Mouse (Mus musculus) left cerebral cortex, adult 18-20 months (tissue): ENCODE measurements around the gene Lrmda. TPM values are rescaled to one million over a fixed set of nuclear protein-coding genes. Genes with fewer than 3 reads are reported as not detected.

ENCODE experiments used
- DNase-seq, 2 experiments: peaks; one replicate each; pipeline ENCODE4 v3.0.0; 2021 to 2022; ENCODE audit warnings: low spot score in 2 of 2, mixed read lengths in 1 of 2
- total RNA-seq, 2 experiments: library from RNA; stranded (reverse); gene quantifications; 2 replicates each; pipeline ENCODE4 v1.2.3; 2021

Gene Lrmda
- total RNA-seq, 2 experiments from 2014 or later: 1.4 to 1.7 TPM

DNA sequence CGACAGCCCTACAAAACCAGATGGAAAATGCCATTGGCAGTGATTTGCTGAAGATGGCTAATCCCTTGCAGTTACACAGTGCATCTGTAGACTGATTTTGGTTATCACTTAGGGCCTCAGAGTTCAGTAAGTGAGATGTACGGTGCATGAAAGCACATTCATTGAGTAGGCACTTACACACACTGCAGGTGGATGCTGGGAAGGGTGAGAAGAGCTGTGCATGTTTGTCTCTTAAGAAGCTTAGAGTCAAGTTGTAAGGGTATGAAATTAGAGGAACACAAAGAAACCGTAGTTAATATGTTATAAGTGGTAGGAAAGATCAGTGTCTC lies 798.7 kb downstream of the Lrmda start:
- no peak for DNase-seq

DNA sequence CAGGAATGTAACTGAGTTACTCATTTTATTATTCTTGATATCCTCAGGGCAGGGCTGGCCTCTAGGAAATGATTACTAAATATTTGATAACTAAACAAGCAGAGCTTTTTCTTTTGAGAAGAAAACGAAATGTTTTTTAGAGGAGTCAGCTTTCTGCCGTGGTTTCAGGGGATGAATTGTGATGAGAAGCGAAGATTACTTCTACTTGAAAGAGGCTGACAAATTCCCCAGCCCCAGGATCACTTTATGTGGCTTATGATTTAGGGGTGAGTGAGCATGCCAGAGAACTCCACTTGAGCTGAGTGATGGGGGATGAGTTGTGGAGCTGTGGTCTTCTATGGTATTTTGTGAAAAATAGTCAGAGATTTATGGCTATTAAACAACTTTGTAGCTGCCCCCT lies 803.4 kb downstream of the Lrmda start:
- DNase-seq: no peak

DNA sequence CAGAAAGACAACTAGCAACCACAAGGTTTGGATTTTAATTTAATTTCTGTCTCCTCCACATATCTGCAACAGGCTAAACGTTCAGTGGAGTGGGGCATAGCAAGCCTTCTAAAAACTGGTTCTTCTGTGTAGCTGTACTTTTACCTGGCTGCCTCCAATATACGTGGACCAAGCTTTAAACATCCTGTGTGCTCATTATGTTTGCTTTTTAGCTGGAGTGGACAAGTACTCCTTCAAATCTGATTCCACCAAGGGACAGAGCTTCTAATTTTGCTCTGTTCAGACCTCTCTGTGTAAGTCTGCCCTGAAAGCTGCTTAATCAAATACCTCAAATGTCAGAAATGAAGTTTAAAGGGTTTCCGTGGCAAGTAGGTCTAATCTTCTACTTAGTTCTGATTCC lies 807.3 kb downstream of the Lrmda start:
- no peak for DNase-seq

DNA sequence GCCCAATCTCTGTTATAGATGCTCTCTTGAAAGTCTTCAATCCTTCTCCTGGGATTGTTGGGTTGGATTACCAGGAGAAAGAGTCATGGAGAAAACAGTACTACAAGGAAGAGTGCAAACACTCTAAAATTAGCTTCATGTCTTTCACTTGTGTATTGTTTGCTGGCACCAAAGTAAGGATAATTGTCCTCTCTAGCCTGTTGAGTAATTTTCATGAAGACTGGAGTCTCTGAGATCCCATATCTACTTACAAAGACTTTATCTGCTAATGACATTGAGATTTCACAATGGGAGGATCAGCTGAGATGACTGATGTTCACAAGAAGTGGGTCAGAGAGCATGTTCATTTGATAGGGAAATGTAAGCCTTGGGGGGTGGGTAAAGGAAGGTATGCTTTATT lies 817.5 kb downstream of the Lrmda start:
- no peak for DNase-seq

DNA sequence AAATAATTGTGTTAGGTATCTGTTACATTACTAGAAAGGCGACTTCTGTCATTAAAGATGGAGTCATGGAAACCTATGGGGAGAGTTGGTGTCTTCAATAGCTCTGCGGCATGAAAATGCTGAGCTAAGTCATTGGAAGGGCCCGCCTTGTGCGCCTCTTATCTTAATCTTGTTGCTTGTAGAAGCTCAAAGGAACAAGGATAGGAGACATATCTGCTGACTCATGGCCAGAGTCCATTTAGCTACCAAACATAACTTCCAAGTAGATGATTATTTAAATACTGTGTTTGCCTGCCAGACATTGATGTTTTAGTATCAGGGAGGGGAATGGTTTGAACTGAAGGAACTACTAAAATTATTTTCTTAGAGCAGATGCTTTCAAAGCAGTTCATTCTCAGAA lies 821.6 kb downstream of the Lrmda start:
- DNase-seq: no peak

DNA sequence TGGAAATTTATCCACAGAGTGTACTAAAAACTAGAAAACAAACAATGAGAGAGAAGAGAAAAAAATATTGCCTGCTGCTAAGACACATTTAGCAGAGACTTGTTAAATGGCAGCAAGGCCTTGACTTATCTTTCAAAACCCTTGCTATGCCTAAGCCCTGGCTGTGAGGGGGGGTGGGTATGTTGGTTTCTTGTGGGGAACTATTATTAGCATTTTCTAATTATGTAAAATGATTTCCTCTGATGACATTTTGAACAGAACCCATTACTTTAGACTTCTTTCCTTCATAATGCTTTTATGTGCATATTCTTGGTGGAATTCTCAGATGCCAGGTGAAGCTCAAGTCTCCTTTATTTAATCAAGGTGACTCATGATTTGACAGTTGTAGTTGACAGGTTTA lies 824.5 kb downstream of the Lrmda start:
- DNase-seq: no peak

DNA sequence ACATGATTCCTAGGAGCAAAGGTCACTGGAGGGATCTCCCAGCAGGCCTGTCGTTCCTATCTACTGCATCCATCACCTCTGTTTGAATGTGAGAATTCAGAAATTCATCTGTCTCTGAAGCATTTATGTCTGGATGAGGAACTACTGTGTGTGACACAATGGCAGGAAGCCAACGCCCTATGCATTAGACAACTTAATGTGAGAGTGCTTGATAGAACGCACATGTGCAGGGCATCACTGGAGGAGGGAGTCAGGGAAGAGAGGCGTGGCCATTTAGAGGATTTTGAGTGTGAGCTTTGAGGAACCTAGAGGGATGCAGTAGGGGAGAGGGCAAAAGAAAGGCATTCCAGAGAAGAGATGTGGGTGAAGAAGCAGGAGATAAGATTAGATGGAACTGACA lies 825.9 kb downstream of the Lrmda start:
- no peak for DNase-seq

DNA sequence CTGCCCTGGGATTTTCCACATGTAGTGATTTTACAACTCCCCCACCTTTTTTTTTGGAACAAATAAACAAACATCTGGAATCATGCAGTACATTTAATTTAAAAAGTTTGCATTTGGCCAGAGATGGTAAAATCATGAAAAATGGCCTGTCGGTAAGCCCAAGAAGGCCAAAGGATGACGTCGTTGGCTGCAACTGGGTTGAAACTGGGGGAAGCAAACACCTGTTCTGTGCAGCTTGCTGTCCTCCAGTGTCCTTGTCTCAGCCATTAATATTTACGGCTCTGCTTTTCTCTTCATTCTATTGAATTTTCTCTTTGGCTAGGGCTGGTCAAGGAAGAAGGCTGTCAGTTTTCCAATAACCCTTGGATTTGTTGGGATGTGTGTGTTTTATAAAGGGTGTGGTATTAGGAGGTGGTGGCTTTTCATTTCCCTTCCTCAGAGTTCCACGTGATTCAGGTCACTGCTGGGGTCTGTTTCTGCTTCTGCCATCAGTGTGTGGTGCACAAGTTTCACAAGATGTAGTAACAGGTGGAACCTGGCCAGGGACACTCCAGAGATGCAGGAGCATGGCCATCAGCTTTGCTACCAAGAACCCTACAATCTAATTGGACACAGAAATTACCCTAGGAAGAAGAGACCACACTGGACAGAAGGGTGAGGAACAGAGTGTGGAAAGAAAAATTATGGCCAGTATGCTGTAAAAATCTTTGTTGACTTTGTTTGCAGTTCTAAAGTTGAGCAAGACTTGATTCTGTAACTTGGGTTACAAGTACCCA lies 827.7 kb downstream of the Lrmda start:
- DNase-seq: no peak

DNA sequence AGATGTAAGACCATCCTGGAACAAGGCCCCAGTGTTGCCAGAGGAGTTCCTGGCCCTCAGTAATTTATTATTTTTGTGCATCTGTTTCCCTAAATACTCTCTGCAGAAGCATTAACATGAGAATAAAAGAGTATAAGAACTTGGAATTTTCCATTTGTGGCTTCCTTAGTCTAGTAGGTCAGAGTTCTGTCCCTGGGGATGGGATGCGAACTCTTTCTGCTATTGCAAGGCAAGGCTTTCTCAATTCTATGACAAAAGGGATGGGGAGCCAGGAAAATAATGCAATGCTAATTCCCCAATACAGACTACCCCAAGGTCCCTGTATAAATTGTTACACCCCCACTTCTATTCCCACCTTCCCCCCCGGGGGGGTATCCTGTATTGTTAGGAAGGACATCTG lies 829.6 kb downstream of the Lrmda start:
- DNase-seq: no peak

DNA sequence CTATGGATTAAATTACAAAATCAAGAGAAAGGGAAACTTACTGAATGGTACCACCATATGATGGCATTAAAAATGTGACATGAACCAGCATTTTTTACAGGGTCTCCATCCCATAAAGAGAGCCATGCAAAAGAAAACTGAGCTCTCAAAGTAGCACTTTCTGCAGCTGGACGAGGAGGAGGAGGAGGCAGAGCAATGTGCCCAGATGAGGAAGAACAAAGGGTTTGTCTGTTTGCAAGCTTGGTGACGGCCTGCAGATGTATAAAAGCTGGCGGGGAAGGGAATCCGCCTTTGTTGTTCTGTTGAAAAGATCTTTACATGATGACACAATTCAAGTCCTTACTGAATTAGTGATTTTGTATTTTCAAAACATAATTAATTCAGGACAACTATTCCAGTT lies 841.1 kb downstream of the Lrmda start:
- no peak for DNase-seq

DNA sequence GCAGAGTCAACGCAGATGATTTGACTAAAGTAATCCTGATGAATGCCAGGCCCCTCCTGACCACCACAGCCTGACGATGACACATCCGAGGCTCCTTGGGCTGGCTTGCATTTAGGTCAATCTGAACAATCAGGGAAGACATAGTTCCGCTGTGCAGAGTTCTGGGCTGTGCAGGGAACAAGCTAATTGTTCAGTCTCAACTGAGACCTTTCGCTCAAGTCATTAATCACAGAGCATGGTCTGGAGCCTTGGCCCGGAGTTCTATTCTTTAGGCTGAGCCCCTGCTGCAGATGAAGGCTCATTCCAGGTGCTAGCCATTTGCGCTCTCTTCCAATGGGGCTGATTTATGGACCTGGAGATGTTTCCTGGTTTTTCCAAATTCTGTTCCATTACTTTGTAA lies 844.6 kb downstream of the Lrmda start:
- no peak for DNase-seq

DNA sequence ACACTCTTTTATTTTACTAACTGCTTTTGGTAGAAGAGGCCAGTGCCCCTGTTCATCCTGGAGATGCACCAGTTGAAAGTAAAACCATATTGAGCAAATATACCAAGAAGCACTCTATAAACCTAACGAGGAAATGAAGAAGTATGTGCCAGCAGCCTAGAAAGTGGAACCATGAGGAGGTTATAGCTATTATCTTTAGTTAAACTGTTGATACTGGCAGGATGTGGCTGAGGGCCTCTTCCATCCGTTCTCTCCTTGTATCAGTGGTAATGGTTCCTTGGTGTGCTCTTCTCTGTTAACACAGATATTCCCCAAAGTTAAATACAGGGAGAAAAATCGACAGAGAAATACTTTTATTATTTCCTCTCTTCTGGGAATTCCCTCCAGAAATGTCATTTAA lies 855.1 kb downstream of the Lrmda start:
- DNase-seq: no peak

DNA sequence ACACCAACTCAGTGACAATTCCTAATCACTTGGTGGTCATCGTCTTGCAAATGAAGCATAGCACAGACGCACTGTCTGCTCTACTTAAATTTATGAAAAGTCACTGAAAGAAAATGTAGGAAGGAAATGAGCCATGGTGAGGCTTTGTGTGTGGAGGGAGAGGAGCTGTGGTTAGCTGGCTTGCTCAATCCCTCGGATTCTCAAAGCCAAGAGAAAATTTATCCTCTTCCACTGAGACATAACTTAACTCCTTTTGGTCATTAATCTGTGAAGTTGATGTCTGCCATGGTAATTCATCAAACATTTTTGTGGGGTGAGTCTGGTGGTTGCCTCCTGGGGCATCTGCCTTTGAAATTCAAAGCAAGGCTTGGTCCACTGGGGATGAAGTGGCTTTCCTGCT lies 867.7 kb downstream of the Lrmda start:
- DNase-seq: no peak

DNA sequence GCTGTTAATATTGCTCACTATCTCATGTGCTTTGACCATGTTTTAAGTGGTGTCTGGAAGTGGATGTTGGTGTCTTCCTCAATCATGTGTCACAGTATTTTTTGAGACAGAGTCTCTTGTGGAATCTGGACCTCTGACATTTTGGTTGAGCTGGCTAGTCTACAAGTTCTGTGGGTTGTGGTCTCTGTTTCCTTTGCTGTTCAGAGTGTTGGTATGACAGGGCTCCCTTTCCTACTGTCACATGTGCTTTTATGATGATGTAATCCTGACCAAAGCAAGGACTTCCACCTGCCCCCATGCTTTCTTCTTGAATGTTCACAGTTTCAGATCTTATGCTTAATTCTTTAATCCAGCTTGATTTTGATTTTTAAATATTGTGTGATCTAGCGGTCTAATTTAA lies 879.8 kb downstream of the Lrmda start:
- DNase-seq: no peak

DNA sequence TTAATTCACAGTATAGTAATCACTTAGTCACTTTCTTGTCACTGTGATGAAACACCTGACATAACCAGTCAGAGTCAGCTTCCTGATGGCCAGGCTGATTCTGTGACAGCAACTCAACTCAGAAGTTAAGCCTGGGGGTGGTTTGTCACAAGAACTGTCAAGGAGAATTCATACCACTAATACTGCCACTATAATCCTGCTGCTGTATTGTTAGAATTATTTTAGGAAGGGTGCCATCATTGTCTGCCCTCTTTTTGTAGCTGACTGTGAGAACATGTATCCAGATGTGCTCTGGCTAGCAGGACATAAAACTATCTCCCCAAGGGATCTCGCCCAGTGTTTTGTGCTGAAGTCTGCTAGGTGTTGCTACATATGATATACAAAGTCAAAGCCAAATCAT lies 882.6 kb downstream of the Lrmda start:
- DNase-seq: no peak

DNA sequence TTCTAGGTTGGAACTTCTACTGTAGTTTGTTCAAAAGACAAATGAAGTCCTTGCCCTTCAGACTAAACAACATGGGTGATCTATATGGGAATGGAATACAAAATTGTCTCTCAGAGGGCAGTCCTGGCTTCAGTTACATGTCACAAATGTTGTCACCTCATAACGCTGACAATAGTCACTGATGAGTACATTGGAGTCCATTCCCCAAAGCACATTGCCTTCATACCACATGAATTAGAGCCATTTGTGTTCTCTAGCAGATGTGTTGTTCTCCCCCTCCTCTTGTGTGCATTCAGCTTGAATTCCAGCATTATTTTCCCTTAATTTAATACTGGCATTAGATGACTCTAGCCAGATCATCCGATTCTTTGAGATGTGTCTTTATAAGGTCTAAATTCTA lies 883.4 kb downstream of the Lrmda start:
- DNase-seq: no peak

DNA sequence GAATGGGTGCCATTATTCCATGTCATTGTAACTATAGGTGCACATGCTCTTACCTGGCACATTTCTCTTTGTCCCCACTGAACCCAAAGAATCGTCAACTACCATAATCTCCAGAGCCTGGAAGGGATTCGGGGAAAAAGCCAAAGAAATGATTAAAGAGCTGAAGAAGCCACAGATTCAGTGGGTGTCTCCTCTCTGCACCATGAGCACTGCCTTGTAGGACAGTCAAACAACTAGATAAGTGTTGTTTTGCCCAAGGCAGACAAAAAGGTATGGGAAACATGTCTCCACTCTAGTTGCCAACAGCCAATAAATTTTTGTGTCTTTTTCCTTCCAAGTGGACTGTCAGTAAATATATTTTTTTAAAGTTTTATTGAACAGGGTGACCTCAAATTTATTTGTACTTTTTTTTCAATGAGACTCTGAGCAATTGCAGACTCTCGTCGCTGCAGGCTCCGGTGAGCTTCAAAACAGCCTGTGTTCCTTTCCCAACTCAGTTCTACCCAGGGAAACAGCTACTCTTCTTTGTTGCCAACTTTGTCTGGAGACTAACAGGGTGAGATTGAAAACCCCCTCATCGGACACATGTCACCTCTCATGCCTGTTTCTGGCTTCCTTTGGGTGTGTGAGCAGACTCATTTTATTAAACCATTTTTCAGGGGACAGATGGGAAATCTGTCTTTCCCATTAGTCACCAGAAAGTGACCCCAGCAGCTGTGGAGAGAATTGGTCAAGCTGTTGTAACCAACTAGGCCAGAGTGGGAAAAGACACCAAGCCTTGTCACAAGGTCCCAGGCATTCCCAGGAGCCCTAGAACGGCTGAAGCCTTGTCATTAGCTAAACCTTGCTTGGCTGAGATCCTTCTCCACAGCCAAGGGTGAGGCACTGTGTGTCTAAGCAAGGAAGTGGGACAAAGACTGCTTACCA lies 886.5 kb downstream of the Lrmda start:
- DNase-seq: no peak

DNA sequence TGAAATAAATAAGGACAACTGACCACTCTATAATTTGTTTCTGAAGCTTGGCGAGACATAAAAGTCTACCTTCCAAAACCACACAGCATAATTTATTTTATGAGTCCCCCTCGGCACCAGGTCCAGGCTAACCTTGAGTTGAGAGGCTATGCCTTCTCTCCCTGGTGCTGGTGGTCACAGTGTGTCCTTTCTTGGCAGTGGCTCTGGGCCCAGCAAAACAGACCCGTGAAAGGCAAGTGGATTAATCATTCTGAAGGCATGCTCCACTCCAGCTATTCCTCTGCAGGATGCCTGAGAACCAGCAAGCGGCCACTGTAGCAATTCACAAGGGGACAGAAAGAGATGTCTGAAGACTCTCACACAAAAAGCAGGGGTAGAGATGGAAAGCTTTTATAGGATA lies 887.2 kb downstream of the Lrmda start:
- peak in 1 of 2 experiments; percentile 6 for DNase-seq

DNA sequence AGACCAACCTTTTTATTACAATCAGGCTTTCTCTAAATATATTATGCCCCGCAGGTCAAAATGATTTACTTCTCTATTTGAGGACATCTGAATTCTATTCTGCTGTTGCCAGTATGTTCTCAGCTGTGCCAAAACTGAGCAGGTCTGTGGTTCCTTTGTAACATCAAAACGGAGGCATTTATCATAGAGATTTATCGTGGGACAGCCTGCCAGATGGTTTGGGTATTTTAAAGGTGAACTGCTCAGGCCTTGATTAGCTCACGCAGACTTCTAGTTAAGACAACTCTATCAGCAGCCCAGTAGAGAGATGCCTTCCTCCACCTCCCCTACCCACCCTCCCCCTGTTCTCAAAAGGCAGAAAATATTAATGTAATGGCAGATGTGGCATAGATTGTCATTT lies 887.7 kb downstream of the Lrmda start:
- DNase-seq: no peak

DNA sequence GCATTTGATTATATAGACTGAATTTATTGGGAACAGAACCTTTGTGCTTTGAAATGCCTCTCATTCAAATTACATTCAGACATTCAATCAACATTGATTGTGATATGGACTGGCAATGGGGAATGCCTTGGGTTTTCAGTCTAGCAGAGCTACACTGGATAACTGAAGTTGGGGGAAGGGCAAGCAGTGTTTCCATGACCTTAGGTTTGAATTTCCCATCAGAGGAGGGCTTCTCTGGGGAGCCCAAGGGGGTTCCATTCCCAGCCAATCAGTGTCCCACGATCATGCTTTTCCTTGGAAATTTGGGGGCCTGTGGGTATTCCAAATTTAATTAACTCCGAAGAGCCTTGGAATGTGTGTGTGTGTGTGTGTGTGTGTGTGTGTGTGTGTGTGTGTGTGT lies 888.5 kb downstream of the Lrmda start:
- DNase-seq: no peak

DNA sequence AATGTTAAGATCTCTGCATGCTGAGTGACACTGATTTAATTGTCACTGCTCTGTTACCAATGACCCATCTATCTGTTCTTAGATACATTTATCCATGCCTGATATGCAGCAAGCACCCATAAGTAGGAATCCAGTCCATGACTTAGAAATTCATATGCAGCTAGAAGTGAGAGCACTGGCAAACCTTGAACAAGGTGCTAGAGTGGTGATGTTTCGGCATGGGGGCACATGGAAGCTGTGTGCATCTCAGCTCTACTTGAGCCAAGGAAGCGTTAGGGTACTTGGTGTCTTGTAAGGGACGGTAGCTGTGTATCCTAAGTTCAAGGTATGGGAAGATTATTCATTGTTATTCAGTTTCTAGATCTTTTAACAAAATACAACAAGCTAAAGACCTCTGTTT lies 896.0 kb downstream of the Lrmda start:
- no peak for DNase-seq

DNA sequence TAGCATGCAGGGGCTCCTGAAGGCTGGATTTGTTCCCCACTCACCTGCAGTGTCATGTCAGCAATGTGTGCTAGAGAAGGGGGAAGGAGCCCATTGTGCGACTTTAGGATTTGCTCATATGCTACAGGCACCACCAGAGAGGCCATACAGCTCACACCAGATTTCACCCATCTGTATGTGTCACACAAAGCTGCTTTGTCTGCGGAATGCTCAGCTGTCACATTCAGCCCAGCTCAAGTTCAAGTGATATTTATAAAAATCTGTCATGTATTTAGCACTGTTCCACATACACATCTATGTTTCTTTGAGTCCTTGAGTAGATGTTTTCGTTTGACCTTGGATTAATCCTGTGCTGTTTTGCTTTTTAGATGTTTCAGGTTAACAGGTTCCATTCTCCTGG lies 899.0 kb downstream of the Lrmda start:
- no peak for DNase-seq

DNA sequence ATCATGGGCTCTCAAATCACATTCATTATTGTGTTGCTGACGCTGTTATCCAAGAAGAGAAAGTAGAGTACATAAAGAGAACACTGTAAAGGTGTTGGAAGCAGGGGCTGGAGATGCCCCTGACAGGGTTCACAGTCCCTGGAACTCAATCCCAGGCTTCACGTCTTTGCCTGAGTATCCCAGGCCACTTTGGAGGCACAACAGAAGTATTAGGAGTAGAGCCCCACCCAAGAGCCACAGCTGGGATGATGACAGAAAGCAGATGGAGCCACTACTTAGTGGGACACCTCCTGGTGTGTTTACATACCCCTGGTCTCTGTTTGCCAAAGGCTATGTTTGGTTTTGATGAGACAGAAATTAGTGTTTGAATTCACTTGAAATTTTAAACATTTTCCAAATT lies 899.4 kb downstream of the Lrmda start:
- no peak for DNase-seq
